Mouse (Mus musculus): ENCODE data around the gene Gm28778. TPM values are rescaled to one million over a fixed set of nuclear protein-coding genes. Genes with fewer than 3 reads are reported as not detected.
"Not testable (repeated sequence)": the region's sequence is repeated elsewhere in the genome, so short reads cannot be mapped to it uniquely, and the experiment has no call there.

Gene Gm28778
- polyA plus RNA-seq (2012), result not detected in 2 replicates

DNA sequence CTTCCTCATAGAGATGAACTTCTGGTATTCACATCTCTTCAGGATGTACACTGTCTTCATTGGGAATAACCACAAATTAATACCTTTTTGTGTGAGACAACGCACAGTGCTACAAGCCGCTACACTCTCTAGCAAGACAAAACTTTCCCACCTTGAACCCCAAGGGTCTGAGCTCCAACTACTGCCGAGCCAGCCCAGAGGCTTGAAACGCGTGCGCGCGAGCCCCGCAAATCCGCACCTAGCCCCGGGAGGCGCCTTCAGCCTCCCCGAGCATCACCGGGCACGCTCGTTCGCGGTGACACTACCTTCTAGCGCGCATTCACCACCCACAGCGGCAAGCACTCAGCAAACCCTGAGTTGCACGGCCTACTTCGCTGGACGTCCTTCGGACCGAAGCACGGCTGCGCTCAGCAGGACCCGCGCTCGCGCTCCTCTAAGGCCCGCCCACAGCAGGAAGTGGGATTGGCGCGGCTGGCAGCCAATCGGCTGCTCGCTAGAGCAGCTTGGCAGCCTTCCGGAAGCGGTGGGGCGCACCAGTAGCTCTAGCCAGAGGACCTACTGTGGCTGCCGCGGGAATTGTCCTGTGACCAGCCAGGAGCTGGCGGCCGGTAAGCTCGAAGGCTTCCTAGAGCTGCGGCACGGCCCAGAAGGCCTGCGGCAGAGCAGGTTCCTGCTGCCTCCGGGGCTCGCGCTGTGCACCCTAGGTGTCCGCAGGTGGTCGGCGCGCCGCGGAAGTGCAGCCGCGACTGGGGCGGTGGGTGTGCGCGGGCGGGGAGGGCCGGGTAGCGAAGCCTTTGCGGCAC, at the start of gene Gm28778, which contains the start of the genes Pms1 and Ormdl1:
Gene Gm28778 (plus strand): TSS at position 531 of the 803 bp plus-strand sequence.
Gene Pms1 (minus strand): TSS at position 438 of the 803 bp plus-strand sequence.
Gene Ormdl1 (plus strand): TSS at position 515 of the 803 bp plus-strand sequence.
- H3K4me1 ChIP-seq (ENCODE audit: control insufficient read depth), result peaks cover 27% of the 10 kb centered on the region
- TF ChIP-seq TAL1 (IDR thresholded peaks at IDR 0.05; ENCODE audit: low read length), result no peak
- no peak for TF ChIP-seq GATA1 (IDR thresholded peaks at IDR 0.05; ENCODE audit: low read length)
- H3K9me3 ChIP-seq (ENCODE audit: control insufficient read depth, low read length), result no peaks in the 10 kb centered on the region
- no peaks in the 10 kb centered on the region for H3K27me3 ChIP-seq (ENCODE audit: control insufficient read depth)
- peak within 1 kb of the TSS; percentile 90 for H3K4me3 ChIP-seq (replicated peaks)
- H3K36me3 ChIP-seq (ENCODE audit: control insufficient read depth), result peaks cover 47% of the 10 kb centered on the region

DNA sequence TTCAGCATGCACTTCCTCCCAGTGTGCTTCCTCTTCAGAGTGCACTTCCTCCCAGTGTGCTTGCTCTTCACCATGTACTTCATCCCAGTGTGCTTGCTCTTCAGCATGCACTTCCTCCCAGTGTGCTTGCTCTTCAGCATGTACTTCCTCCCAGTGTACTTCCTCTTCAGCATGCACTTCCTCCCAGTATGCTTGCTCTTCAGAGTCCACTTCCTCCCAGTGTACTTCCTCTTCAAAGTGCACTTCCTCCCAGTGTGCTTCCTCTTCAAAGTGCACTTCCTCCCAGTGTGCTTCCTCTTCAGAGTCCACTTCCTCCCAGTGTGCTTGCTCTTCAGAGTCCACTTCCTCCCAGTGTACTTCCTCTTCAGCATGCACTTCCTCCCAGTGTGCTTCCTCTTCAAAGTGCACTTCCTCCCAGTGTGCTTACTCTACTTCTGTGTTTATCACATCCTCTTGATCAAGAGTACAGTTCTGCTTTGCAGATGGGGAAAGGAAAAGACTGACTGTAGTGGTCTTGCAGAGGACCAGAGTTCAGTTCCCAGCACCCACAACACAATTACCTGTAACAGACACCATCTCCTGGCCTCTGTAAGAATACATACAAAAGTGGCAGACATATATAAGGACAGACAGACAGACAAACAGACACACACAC, 31.8 kb upstream of the Gm28778 start:
- not testable (repeated sequence) for H3K4me3 ChIP-seq (replicated peaks); H3K27me3 ChIP-seq (ENCODE audit: control insufficient read depth); H3K9me3 ChIP-seq (ENCODE audit: control insufficient read depth, low read length); H3K4me1 ChIP-seq (ENCODE audit: control insufficient read depth)
- H3K36me3 ChIP-seq (ENCODE audit: control insufficient read depth), result peaks cover 19% of the 10 kb centered on the region

DNA sequence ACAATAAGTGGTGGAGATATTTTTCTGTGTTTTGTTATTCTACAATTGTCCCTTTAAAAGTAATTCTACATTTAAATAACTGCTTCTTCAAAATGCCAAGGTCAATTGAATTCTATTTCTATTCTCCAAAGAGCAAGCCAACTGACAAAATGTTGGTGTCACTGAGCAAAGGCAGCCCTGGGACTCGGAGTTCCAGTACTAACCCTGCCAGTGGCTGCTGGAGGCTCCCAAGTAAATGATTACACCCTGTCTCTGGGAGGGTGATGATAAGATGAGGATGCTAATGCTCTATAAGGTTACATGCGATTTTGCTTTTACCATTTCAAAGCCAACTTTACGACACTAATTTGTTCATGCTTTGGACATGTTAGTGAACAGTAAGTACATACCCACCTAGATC, 27.0 kb upstream of the Gm28778 start:
- TF ChIP-seq TAL1 (IDR thresholded peaks at IDR 0.05; ENCODE audit: low read length), result no peak
- no peak for TF ChIP-seq GATA1 (IDR thresholded peaks at IDR 0.05; ENCODE audit: low read length)

DNA sequence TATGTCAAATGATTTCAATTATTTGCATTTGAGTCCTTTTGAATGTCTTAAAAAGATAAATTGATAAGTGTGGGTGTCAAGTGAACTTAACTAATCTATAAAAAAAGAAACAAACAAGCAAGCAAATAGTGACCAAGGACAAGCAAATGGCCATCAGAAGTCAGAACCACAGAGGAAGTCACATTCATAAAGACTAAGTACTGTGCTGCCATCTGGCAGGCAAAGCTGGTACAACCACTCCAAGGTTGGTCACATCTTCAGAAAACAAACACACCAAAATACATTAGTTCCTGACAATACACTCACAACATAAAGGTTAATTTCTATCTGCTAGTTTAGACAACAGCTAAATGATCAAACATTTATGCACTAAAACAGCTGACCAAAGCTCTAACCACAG, 24.3 kb upstream of the Gm28778 start:
- Histone ChIP-seq H3K9me3 (ENCODE audit: control insufficient read depth, low read length) (no peaks in the 10 kb centered on the region), H3K4me1 (ENCODE audit: control insufficient read depth) (no peaks in the 10 kb centered on the region; the same call in 1 of the 2 replicates), H3K4me3 (replicated peaks) (no peak overlapping the region), H3K36me3 (ENCODE audit: control insufficient read depth) (peaks cover 27% of the 10 kb centered on the region), H3K27me3 (ENCODE audit: control insufficient read depth) (no peaks in the 10 kb centered on the region)
- no peak for TF ChIP-seq TAL1 (IDR thresholded peaks at IDR 0.05; ENCODE audit: low read length)
- no peak for TF ChIP-seq GATA1 (IDR thresholded peaks at IDR 0.05; ENCODE audit: low read length)

More for the DNA sequence above, 27.0 kb upstream of the Gm28778 start:
- Histone ChIP-seq H3K4me1 (ENCODE audit: control insufficient read depth) (no peaks in the 10 kb centered on the region; the same call in 1 of the 2 replicates), H3K9me3 (ENCODE audit: control insufficient read depth, low read length) (0 out of 2 replicates have a peak, but pooled peaks cover under 1% of the 10 kb centered on the region), H3K36me3 (ENCODE audit: control insufficient read depth) (peaks cover 29% of the 10 kb centered on the region), H3K4me3 (replicated peaks) (no peak overlapping the region), H3K27me3 (ENCODE audit: control insufficient read depth) (no peaks in the 10 kb centered on the region)

DNA sequence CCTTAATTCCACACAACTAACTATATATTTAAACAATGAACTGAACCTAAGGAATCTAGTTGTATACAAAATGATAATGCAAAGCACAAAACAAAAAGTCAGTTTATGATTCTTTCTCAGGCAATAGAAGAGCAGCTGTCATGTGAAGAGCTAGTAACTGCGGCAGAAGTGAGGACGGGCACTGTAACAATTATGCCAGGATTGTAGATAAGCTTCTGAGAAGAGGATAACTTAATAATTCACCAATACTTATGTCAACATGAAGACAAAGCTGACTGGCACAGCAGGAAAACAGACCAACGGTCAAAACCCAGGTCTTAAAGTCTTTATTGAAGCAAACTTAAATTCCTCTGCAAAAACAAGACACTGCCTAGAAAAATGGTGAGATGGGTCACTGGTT, 5.7 kb upstream of the Gm28778 start:
- Histone ChIP-seq H3K36me3 (ENCODE audit: control insufficient read depth) (peaks cover 32% of the 10 kb centered on the region), H3K4me3 (replicated peaks) (no peak overlapping the region), H3K9me3 (ENCODE audit: control insufficient read depth, low read length) (peaks cover 4% of the 10 kb centered on the region; the same call in 1 of the 2 replicates), H3K27me3 (ENCODE audit: control insufficient read depth) (no peaks in the 10 kb centered on the region), H3K4me1 (ENCODE audit: control insufficient read depth) (peaks cover 10% of the 10 kb centered on the region)
- TF ChIP-seq TAL1 (IDR thresholded peaks at IDR 0.05; ENCODE audit: low read length) (no peak), GATA1 (IDR thresholded peaks at IDR 0.05; ENCODE audit: low read length) (no peak)

DNA sequence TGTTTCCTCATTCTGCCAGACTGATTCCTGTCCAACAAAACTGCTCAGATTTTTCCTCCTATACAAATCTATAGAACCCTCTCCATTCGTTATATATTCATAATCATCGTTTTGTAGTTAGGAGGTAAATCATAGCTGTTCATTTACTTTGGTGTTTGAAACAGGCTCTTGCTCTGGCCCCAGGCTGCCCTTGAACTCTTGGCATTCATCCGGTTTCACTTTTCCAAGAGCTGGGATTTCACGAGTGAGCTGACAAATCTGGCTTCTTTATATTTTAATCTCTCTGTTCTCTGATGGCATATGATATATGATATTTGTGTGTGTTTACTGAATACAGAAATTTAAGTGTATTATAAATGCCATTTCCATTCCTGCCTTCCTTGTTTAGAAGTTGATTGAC, 3.6 kb downstream of the Gm28778 start:
- no peak overlapping the region for H3K4me3 ChIP-seq (replicated peaks)
- peaks cover 60% of the 10 kb centered on the region for H3K36me3 ChIP-seq (ENCODE audit: control insufficient read depth)
- TF ChIP-seq TAL1 (IDR thresholded peaks at IDR 0.05; ENCODE audit: low read length), result no peak
- no peak for TF ChIP-seq GATA1 (IDR thresholded peaks at IDR 0.05; ENCODE audit: low read length)

DNA sequence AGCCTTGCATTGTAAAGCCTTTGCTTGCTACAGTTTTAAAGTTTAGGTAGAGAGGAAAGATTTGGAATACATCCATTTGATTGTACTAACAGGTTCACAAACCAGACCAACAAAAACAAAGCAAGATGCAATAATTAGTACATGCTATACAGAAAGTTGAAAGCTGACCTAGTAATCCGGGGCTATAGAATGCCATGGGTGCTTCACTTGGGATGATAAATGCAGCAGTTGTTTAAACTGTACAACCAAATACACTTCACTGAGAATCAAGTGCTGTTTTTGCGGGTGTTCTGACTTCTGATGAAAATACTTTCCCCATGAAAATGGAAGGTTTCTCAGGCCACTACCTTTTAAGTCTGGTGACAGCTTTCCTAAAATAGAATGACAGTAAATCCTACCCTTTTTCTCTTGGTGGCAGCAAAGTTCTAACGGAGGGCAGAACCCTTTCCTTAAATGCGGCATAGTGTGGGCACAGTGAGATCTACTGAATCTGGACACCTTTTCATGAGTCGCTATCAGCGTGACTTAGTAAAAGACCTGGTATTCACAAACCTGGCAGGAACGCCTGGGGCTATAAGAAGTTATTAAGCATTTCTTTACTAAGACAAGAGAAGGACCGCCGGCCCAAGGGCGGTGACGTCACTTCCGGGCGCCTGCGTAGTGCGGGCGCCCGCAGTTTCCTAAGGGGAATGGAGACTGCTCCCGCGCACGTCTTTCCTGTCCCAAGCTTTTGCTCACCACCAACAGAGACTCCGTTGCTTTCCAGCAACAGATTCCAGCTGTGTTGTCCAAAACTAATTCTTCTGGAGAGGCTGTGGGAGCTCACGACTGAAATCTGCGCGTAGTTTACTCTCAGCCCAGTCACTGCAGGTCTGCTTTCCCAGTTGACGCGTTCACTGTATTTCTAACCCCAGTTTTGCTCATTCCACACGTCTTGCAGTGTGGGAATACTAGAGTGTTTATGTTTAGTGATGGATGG, 16.4 kb downstream of the Gm28778 start, which contains the start of gene Osgepl1:
Gene Osgepl1 (plus strand): TSS at position 636 of the 979 bp plus-strand sequence.
- Histone ChIP-seq H3K27me3 (ENCODE audit: control insufficient read depth) (no peaks in the 10 kb centered on the region), H3K4me3 (replicated peaks) (peak within 1 kb of the TSS; percentile 86), H3K36me3 (ENCODE audit: control insufficient read depth) (peaks cover 58% of the 10 kb centered on the region), H3K9me3 (ENCODE audit: control insufficient read depth, low read length) (no peaks in the 10 kb centered on the region), H3K4me1 (ENCODE audit: control insufficient read depth) (peaks cover 11% of the 10 kb centered on the region)
- TF ChIP-seq GATA1 (IDR thresholded peaks at IDR 0.05; ENCODE audit: low read length), result no peak

More for the DNA sequence above, 3.6 kb downstream of the Gm28778 start:
- Histone ChIP-seq H3K9me3 (ENCODE audit: control insufficient read depth, low read length) (no peaks in the 10 kb centered on the region), H3K27me3 (ENCODE audit: control insufficient read depth) (no peaks in the 10 kb centered on the region), H3K4me1 (ENCODE audit: control insufficient read depth) (peaks cover 22% of the 10 kb centered on the region)

DNA sequence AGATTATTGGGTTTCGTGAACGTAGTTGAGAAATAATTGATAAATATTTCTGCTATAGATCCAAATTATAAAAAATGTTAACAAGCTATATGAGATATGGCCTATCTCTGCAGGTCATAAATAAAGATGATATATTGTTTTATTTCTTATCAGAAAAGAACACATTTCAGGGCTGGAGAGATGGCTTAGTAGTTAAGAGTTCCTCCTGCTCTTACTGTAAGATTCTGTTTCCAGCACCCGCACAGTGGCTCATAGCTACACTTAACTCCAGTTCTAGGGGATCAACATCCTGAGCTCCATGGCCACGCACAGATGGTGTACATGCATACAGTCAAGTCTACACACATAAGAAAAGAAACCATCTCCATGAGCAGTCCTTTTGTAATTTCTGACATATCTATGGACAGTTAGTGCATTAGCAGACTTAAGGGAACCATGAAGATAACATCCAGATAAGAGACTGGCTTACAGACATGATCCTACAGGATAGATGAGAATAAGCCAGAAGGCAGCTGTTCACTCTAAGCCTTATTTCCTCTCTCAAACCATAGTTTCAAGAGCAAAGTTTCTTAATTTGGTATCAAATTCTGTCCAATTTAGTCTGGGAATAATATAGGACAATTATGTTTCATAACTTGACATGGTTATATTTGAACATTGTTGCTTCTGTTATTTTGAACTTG, 24.9 kb downstream of the Gm28778 start:
- no peak for TF ChIP-seq GATA1 (IDR thresholded peaks at IDR 0.05; ENCODE audit: low read length)
- no peak for TF ChIP-seq TAL1 (IDR thresholded peaks at IDR 0.05; ENCODE audit: low read length)
- no peaks in the 10 kb centered on the region for H3K9me3 ChIP-seq (ENCODE audit: control insufficient read depth, low read length)
- H3K4me3 ChIP-seq (replicated peaks), result no peak overlapping the region
- H3K27me3 ChIP-seq (ENCODE audit: control insufficient read depth), result no peaks in the 10 kb centered on the region
- H3K36me3 ChIP-seq (ENCODE audit: control insufficient read depth), result peaks cover 77% of the 10 kb centered on the region
- H3K4me1 ChIP-seq (ENCODE audit: control insufficient read depth), result peaks cover 27% of the 10 kb centered on the region
